Mouse (Mus musculus) liver, adult 2 months (tissue): ENCODE data around the gene Dbh.

ENCODE experiments used
- CTCF ChIP-seq: fragments of 200-500 bp; IDR thresholded peaks from 2 replicates; pipeline ENCODE4 v1.5.1; 2011; ENCODE audit warnings: low read depth, low read length, control low read depth
- POLR2A ChIP-seq: fragments of 200-500 bp; IDR thresholded peaks from 2 replicates; pipeline ENCODE4 v1.6.1; 2011; ENCODE audit warnings: low read length, control low read depth; ENCODE audit not compliant: insufficient read depth; ENCODE audit errors: extremely low read depth

DNA sequence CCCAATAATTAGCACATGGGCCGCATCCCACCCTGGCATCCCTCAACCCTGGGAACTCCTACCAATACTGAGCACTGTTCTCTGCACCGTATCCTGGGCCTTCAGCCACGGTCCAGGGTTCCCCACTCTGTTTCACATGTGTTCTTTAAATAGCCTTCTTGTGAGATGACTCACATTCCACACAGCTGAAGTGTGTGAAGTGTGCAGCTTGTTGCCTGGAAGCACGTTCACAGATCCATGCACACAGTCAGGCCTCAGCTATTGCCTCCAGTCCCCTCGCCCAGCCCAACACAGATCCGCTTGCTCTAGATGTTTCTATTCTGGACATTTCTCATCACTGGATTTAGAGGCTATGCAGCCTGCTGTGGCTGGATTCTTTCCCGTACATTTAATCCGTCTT lies 14.1 kb downstream of the Dbh start:
- TF ChIP-seq POLR2A = no peak
- TF ChIP-seq CTCF = no peak
